Mouse (Mus musculus): Measurements from ENCODE around the gene Plekho1. TPM values are rescaled to one million over a fixed set of nuclear protein-coding genes. Genes with fewer than 3 reads are reported as not detected.
A peak's percentile ranks its signal among the peaks of the same experiment; 100 is the strongest.
"Not testable (repeated sequence)": the region's sequence is repeated elsewhere in the genome, so short reads cannot be mapped to it uniquely, and the experiment has no call there.

Gene Plekho1
- total RNA-seq (2014; rRNA removed) (45.5 and 57.8 TPM in 2 replicates), polyA plus RNA-seq (2015; fragmentation: Nextera tagmentation; extraction: Ambion mirVana) (37.9 and 39.0 TPM in 2 replicates)

GRCm38 (mm10) chr3:95995802-95996428, at the start of gene Plekho1:
Plekho1 (minus strand) TSS chr3:95996001.
- H3K9ac ChIP-seq (replicated peaks; ENCODE audit: low read length): peak within 1 kb of the TSS; percentile 98
- peak within 1 kb of the TSS; percentile 93 for H3K4me2 ChIP-seq (ENCODE audit: low read depth, low read length)
- peaks cover 23% of the 10 kb centered on the region for H3K4me1 ChIP-seq (ENCODE audit: insufficient read depth, low read length)
- under 1% methylated on average over 68 of the region's 84 CpGs for WGBS
- ATAC-seq (peak; percentile 69), DNase-seq (ENCODE audit: low spot score) (peak; percentile 71)
- H3K27me3 ChIP-seq (ENCODE audit: insufficient read depth, low read length): no peaks in the 10 kb centered on the region
- H3K27ac ChIP-seq: peak within 1 kb of the TSS; percentile 96
- H3K36me3 ChIP-seq (ENCODE audit: insufficient read depth, low read length): peaks cover 10% of the 10 kb centered on the region; the same call in 1 of the 2 replicates
- peak within 1 kb of the TSS; percentile 82 for H3K4me3 ChIP-seq (ENCODE audit: low read length)
- H3K9me3 ChIP-seq (ENCODE audit: low read length): no peaks in the 10 kb centered on the region
- TF ChIP-seq CTCF (IDR thresholded peaks at IDR 0.05; ENCODE audit: low read depth): peak; percentile 5; the same call in 1 of the 2 replicates

GRCm38 (mm10) chr3:96044559-96044958, 48.8 kb upstream of the Plekho1 start:
- not testable (repeated sequence) for H3K27me3 ChIP-seq (ENCODE audit: insufficient read depth, low read length); H3K4me3 ChIP-seq (ENCODE audit: low read length); H3K9me3 ChIP-seq (ENCODE audit: low read length); H3K4me1 ChIP-seq (ENCODE audit: insufficient read depth, low read length); DNase-seq (ENCODE audit: low spot score); ATAC-seq; H3K9ac ChIP-seq (replicated peaks; ENCODE audit: low read length); H3K4me2 ChIP-seq (ENCODE audit: low read depth, low read length); H3K27ac ChIP-seq
- H3K36me3 ChIP-seq (ENCODE audit: insufficient read depth, low read length): peaks cover 25% of the 10 kb centered on the region
- WGBS: 98% methylated on average over 3 of the region's 3 CpGs

- ATAC-seq (no peak), DNase-seq (ENCODE audit: low spot score) (no peak)
- no peaks in the 10 kb centered on the region for H3K9me3 ChIP-seq (ENCODE audit: low read length)
- H3K9ac ChIP-seq (replicated peaks; ENCODE audit: low read length): no peak overlapping the region
- H3K4me3 ChIP-seq (ENCODE audit: low read length): no peak overlapping the region
- H3K4me1 ChIP-seq (ENCODE audit: insufficient read depth, low read length): no peaks in the 10 kb centered on the region
- 85% methylated on average over 1 of the region's 1 CpGs for WGBS
- H3K27ac ChIP-seq: no peak overlapping the region
- no peaks in the 10 kb centered on the region for H3K27me3 ChIP-seq (ENCODE audit: insufficient read depth, low read length)
- no peak overlapping the region for H3K4me2 ChIP-seq (ENCODE audit: low read depth, low read length)
- peaks cover 24% of the 10 kb centered on the region for H3K36me3 ChIP-seq (ENCODE audit: insufficient read depth, low read length)
- no peak for TF ChIP-seq CTCF (IDR thresholded peaks at IDR 0.05; ENCODE audit: low read depth)
Measured at GRCm38 (mm10) chr3:96043104-96043503, 47.3 kb upstream of the Plekho1 start.

GRCm38 (mm10) chr3:96041079-96041478, 45.3 kb upstream of the Plekho1 start:
- Histone ChIP-seq H3K4me2 (ENCODE audit: low read depth, low read length) (no peak overlapping the region), H3K27ac (no peak overlapping the region), H3K9me3 (ENCODE audit: low read length) (no peaks in the 10 kb centered on the region), H3K27me3 (ENCODE audit: insufficient read depth, low read length) (no peaks in the 10 kb centered on the region), H3K4me1 (ENCODE audit: insufficient read depth, low read length) (no peaks in the 10 kb centered on the region), H3K36me3 (ENCODE audit: insufficient read depth, low read length) (peaks cover 15% of the 10 kb centered on the region), H3K9ac (replicated peaks; ENCODE audit: low read length) (no peak overlapping the region), H3K4me3 (ENCODE audit: low read length) (no peak overlapping the region)
- WGBS: 93% methylated on average over 6 of the region's 6 CpGs
- ATAC-seq (no peak), DNase-seq (ENCODE audit: low spot score) (no peak)
- no peak for TF ChIP-seq CTCF (IDR thresholded peaks at IDR 0.05; ENCODE audit: low read depth)

GRCm38 (mm10) chr3:96040663-96041006, 44.8 kb upstream of the Plekho1 start:
- no peak for ATAC-seq
- Histone ChIP-seq H3K9ac (replicated peaks; ENCODE audit: low read length) (no peak overlapping the region), H3K4me1 (ENCODE audit: insufficient read depth, low read length) (no peaks in the 10 kb centered on the region), H3K4me3 (ENCODE audit: low read length) (no peak overlapping the region), H3K36me3 (ENCODE audit: insufficient read depth, low read length) (peaks cover 11% of the 10 kb centered on the region), H3K27ac (no peak overlapping the region), H3K4me2 (ENCODE audit: low read depth, low read length) (no peak overlapping the region), H3K9me3 (ENCODE audit: low read length) (no peaks in the 10 kb centered on the region), H3K27me3 (ENCODE audit: insufficient read depth, low read length) (no peaks in the 10 kb centered on the region)
- no peak for TF ChIP-seq CTCF (IDR thresholded peaks at IDR 0.05; ENCODE audit: low read depth)
- 98% methylated on average over 2 of the region's 2 CpGs for WGBS
- no peak for DNase-seq (ENCODE audit: low spot score)

GRCm38 (mm10) chr3:96039857-96040662, 44.3 kb upstream of the Plekho1 start:
- Histone ChIP-seq H3K36me3 (ENCODE audit: insufficient read depth, low read length) (peaks cover 5% of the 10 kb centered on the region; the same call in 1 of the 2 replicates), H3K4me2 (ENCODE audit: low read depth, low read length) (no peak overlapping the region), H3K27me3 (ENCODE audit: insufficient read depth, low read length) (no peaks in the 10 kb centered on the region), H3K9me3 (ENCODE audit: low read length) (no peaks in the 10 kb centered on the region), H3K27ac (no peak overlapping the region), H3K4me1 (ENCODE audit: insufficient read depth, low read length) (no peaks in the 10 kb centered on the region), H3K4me3 (ENCODE audit: low read length) (no peak overlapping the region), H3K9ac (replicated peaks; ENCODE audit: low read length) (no peak overlapping the region)
- no peak for TF ChIP-seq CTCF (IDR thresholded peaks at IDR 0.05; ENCODE audit: low read depth)
- DNase-seq (ENCODE audit: low spot score): no peak
- no peak for ATAC-seq
- WGBS: 76% methylated on average over 9 of the region's 9 CpGs

- H3K36me3 ChIP-seq (ENCODE audit: insufficient read depth, low read length): peaks cover 4% of the 10 kb centered on the region; the same call in 1 of the 2 replicates
- no peak for ATAC-seq
Measured at GRCm38 (mm10) chr3:96038851-96039250, 43.0 kb upstream of the Plekho1 start.

More at GRCm38 (mm10) chr3:96038851-96039250, 43.0 kb upstream of the Plekho1 start:
- DNase-seq (ENCODE audit: low spot score): no peak
- Histone ChIP-seq H3K27me3 (ENCODE audit: insufficient read depth, low read length) (no peaks in the 10 kb centered on the region), H3K4me2 (ENCODE audit: low read depth, low read length) (no peak overlapping the region), H3K9me3 (ENCODE audit: low read length) (no peaks in the 10 kb centered on the region), H3K27ac (no peak overlapping the region), H3K4me3 (ENCODE audit: low read length) (no peak overlapping the region), H3K9ac (replicated peaks; ENCODE audit: low read length) (no peak overlapping the region), H3K4me1 (ENCODE audit: insufficient read depth, low read length) (no peaks in the 10 kb centered on the region)
- TF ChIP-seq CTCF (IDR thresholded peaks at IDR 0.05; ENCODE audit: low read depth): no peak
- 95% methylated on average over 4 of the region's 4 CpGs for WGBS
